Mouse (Mus musculus) layer of hippocampus, postnatal 10 days (tissue): Measurements from ENCODE around the gene Slc30a1. TPM values are rescaled to one million over a fixed set of nuclear protein-coding genes. Genes with fewer than 3 reads are reported as not detected.

Experiments
- DNase-seq, 2 experiments: peaks; one replicate each; pipeline ENCODE4 v3.0.0; 2021; ENCODE audit warnings: low spot score in 2 of 2
- total RNA-seq, 2 experiments: library from RNA; stranded (reverse); gene quantifications; 2 replicates each; pipeline ENCODE4 v1.2.3; 2021

Gene Slc30a1
- total RNA-seq, 2 experiments from 2014 or later: 27.5 to 36.4 TPM

GRCm38 (mm10) chr1:191932986-191933632, 26.5 kb downstream of the Slc30a1 start:
- DNase-seq: no peak

- DNase-seq: no peak
These were observed 37.1 kb downstream of the Slc30a1 start for GRCm38 (mm10) chr1:191943638-191944037.

GRCm38 (mm10) chr1:191945341-191945740, 38.8 kb downstream of the Slc30a1 start:
- DNase-seq: no peak

- DNase-seq: no peak
These were observed 39.2 kb downstream of the Slc30a1 start for GRCm38 (mm10) chr1:191945756-191946155.

GRCm38 (mm10) chr1:191946261-191946660, 39.7 kb downstream of the Slc30a1 start:
- DNase-seq: no peak

GRCm38 (mm10) chr1:191946835-191947234, 40.3 kb downstream of the Slc30a1 start:
- DNase-seq: no peak

- no peak for DNase-seq
These were observed 41.2 kb downstream of the Slc30a1 start for GRCm38 (mm10) chr1:191947796-191948195.

- no peak for DNase-seq
These were observed 42.0 kb downstream of the Slc30a1 start for GRCm38 (mm10) chr1:191948600-191948999.

- no peak for DNase-seq
These were observed 44.0 kb downstream of the Slc30a1 start for GRCm38 (mm10) chr1:191950611-191951010.

GRCm38 (mm10) chr1:191952733-191953335, 46.3 kb downstream of the Slc30a1 start:
- no peak for DNase-seq

GRCm38 (mm10) chr1:191955101-191955500, 48.5 kb downstream of the Slc30a1 start:
- DNase-seq: no peak

- no peak for DNase-seq
These were observed 49.7 kb downstream of the Slc30a1 start for GRCm38 (mm10) chr1:191956261-191956660.

GRCm38 (mm10) chr1:191956871-191957270, 50.3 kb downstream of the Slc30a1 start:
- DNase-seq: no peak

- DNase-seq: no peak
These were observed 50.8 kb downstream of the Slc30a1 start for GRCm38 (mm10) chr1:191957321-191957720.

GRCm38 (mm10) chr1:191960946-191961345, 54.4 kb downstream of the Slc30a1 start:
- no peak for DNase-seq

Other genes starting within 250 kb of the Slc30a1 start
- 10 to 100 TPM; 88.3 to 91.1 TPM for gene Lpgat1, start 188.9 kb upstream of the Slc30a1 start, total RNA-seq
- 1 to 10 TPM; 3.5 to 4.1 TPM for gene Nek2, start 85.3 kb upstream of the Slc30a1 start, total RNA-seq
- 1 to 10 TPM in 1 of 2 experiments, under 1 TPM in 1; 0.40 to 1.0 TPM for gene Rd3, start 70.6 kb downstream of the Slc30a1 start, total RNA-seq
- 1 to 10 TPM; 3.1 to 3.3 TPM for gene Traf5, start 185.8 kb downstream of the Slc30a1 start, total RNA-seq
- 10 to 100 TPM; 53.0 to 60.4 TPM for gene Rcor3, start 231.3 kb downstream of the Slc30a1 start, total RNA-seq